Mouse (Mus musculus): ENCODE data around the gene Pheta2.
"Not testable (repeated sequence)": the region's sequence is repeated elsewhere in the genome, so short reads cannot be mapped to it uniquely, and the experiment has no call there.

DNA sequence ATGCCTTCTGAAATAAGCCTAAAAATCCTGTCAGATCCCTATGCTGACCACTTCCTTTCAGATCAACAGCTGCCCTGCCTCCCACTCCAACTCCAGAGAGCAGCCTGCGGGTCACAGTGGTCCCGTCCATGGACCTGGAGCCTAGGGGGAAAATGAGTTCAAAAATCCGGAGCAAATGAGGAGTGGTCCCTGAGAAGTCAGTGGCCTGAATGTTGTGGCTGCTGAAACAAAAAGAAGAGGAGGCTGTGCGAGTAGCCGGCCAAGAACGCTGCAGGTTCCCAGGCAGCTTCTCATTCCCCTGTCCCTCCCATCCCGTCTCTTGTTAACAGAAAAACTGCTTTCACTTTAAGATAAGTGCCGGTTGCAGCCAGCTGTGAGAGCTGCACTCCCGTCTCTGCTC lies 25.8 kb downstream of the Pheta2 start:
- not testable (repeated sequence) for TF ChIP-seq CTCF, POLR2A (IDR thresholded peaks at IDR 0.05; ENCODE audit: insufficient read depth, low read depth, low read length)
